Mouse (Mus musculus) left cerebral cortex, adult 2 months (tissue): ENCODE results near the gene Sars2. TPM values are rescaled to one million over a fixed set of nuclear protein-coding genes. Genes with fewer than 3 reads are reported as not detected.

Experiments
- DNase-seq, 2 experiments: peaks; one replicate each; pipeline ENCODE4 v3.0.0; 2021 to 2022; ENCODE audit warnings: low spot score in 2 of 2, mixed read lengths in 1 of 2; ENCODE audit errors: extremely low spot score in 1 of 2
- H3K27ac ChIP-seq: fragments of 200-600 bp; 2 replicates; pipeline ENCODE4 v1.8.1; 2022
- H3K4me3 ChIP-seq: fragments of 200-600 bp; 2 replicates; pipeline ENCODE4 v1.8.1; 2022
- CTCF ChIP-seq: fragments of 200-600 bp; IDR thresholded peaks from 2 replicates; pipeline ENCODE4 v1.8.1; 2022; ENCODE audit warnings: antibody characterized with exemption, mild to moderate bottlenecking, moderate library complexity
- intact Hi-C: fragments of 180-260 bp; cut with DNase I; formaldehyde crosslinking; loops from one replicate; pipeline ENCODE4 v1.15.1; 2025
- total RNA-seq, 2 experiments: library from RNA; stranded (reverse); gene quantifications; 2 replicates each; pipeline ENCODE4 v1.2.3; 2021

Sars2 gene
- total RNA-seq, 2 experiments from 2014 or later: 13.0 to 13.9 TPM

GRCm38 (mm10) chr7:28732341-28733142 is 9.2 kb upstream of the Sars2 start:
- Histone ChIP-seq H3K27ac (no peak overlapping the region), H3K4me3 (peak overlapping the region; percentile 35)
- TF ChIP-seq CTCF: no peak
- intact Hi-C loops: no loop called here
- DNase-seq: peak in 1 of 2 experiments; percentile 53

- DNase-seq: no peak
- TF ChIP-seq CTCF: no peak
- H3K4me3 ChIP-seq: no peak overlapping the region
- H3K27ac ChIP-seq: no peak overlapping the region
- intact Hi-C loops: no loop called here
Measured at GRCm38 (mm10) chr7:28733211-28733610, 8.6 kb upstream of the Sars2 start.

- DNase-seq: no peak
- Histone ChIP-seq H3K4me3 (no peak overlapping the region), H3K27ac (no peak overlapping the region)
- intact Hi-C loops: no loop called here
- no peak for TF ChIP-seq CTCF
Measured at GRCm38 (mm10) chr7:28735701-28736100, 6.1 kb upstream of the Sars2 start.

- no peak overlapping the region for H3K27ac ChIP-seq
- TF ChIP-seq CTCF: no peak
- DNase-seq: no peak
- H3K4me3 ChIP-seq: no peak overlapping the region
- intact Hi-C loops: no loop called here
Measured at GRCm38 (mm10) chr7:28739829-28740228, 2.0 kb upstream of the Sars2 start.

- Histone ChIP-seq H3K27ac (peak overlapping the region; percentile 82), H3K4me3 (peak overlapping the region; percentile 64)
- no peak for DNase-seq
- no peak; the same call in 1 of the 2 replicates for TF ChIP-seq CTCF
- intact Hi-C loops: no loop called here
Measured at GRCm38 (mm10) chr7:28740949-28741348, 843 bp upstream of the Sars2 start.

GRCm38 (mm10) chr7:28741368-28741708 is 454 bp upstream of the Sars2 start:
- intact Hi-C loops: no loop called here
- H3K27ac ChIP-seq: peak overlapping the region; percentile 82
- no peak for TF ChIP-seq CTCF
- DNase-seq: no peak
- H3K4me3 ChIP-seq: peak overlapping the region; percentile 64

GRCm38 (mm10) chr7:28749935-28750334 is 8.1 kb downstream of the Sars2 start:
- intact Hi-C loops: no loop called here
- H3K27ac ChIP-seq: no peak overlapping the region
- no peak for TF ChIP-seq CTCF
- H3K4me3 ChIP-seq: no peak overlapping the region
- DNase-seq: no peak

- DNase-seq: no peak
- no peak for TF ChIP-seq CTCF
- H3K27ac ChIP-seq: no peak within 1 kb of the TSS
- H3K4me3 ChIP-seq: peak within 1 kb of the TSS; percentile 19; the same call in 1 of the 2 replicates
- intact Hi-C loops: no loop called here
Measured at GRCm38 (mm10) chr7:28756079-28756478, 14.3 kb downstream of the Sars2 start, which contains the start of gene Ccer2. TSS of gene Ccer2 (plus strand) at chr7:28756174.

- TF ChIP-seq CTCF: no peak
- intact Hi-C loops: no loop called here
- H3K27ac ChIP-seq: no peak overlapping the region
- DNase-seq: no peak
- no peak overlapping the region for H3K4me3 ChIP-seq
Measured at GRCm38 (mm10) chr7:28758623-28759022, 16.8 kb downstream of the Sars2 start.

GRCm38 (mm10) chr7:28761907-28762306 is 20.1 kb downstream of the Sars2 start:
- intact Hi-C loops: no loop called here
- DNase-seq: no peak
- TF ChIP-seq CTCF: no peak
- Histone ChIP-seq H3K4me3 (no peak overlapping the region), H3K27ac (no peak overlapping the region)

- no peak overlapping the region for H3K27ac ChIP-seq
- no peak for TF ChIP-seq CTCF
- no peak for DNase-seq
- H3K4me3 ChIP-seq: peak overlapping the region; percentile 75; the same call in 1 of the 2 replicates
- intact Hi-C loops: no loop called here
Measured at GRCm38 (mm10) chr7:28765211-28765610, 23.4 kb downstream of the Sars2 start.

- peak; percentile 94 to 97 for DNase-seq
- H3K4me3 ChIP-seq: peak within 1 kb of the TSS; percentile 75
- intact Hi-C loops: no loop called here
- TF ChIP-seq CTCF: no peak; the same call in 1 of the 2 replicates
- peak within 1 kb of the TSS; percentile 94 for H3K27ac ChIP-seq
Measured at GRCm38 (mm10) chr7:28766173-28766879, 24.5 kb downstream of the Sars2 start, which contains the start of gene Sirt2. TSS of gene Sirt2 (plus strand) at chr7:28766735.
